Comparison of ENCODE assay signal across 23 mouse cellular contexts in the genomic region with DNA sequence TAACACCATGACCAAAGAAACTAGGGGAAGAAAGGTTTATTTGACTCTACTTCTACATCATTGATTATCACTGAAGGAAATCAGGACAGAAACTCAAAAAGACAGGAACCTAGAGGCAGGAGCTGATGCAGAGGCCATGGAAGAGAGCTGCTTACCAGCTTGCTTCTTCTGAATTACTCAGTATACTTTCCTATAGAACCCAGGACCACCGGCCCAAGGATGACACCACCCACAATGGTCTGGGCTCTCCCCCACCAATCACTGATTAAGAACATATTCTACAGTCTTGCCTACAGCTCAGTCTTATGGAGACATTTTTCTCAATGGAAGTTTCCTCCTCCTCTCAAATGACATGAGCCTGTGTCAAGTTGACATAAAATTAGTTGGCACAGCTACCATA. TPM values are rescaled to one million over a fixed set of nuclear protein-coding genes. Genes with fewer than 3 reads are reported as not detected.
DNase-seq lines count a peak whose midpoint lies in the region; ATAC-seq and TF ChIP-seq lines count a peak whose summit lies in the region.
"Had no signal": no experiment of that assay in that cellular context is flagged by ENCODE, and none has a peak within 500 bp of the region (broad histone marks: within the 10 kb centered on the region; RNA-seq: fewer than 3 reads in every experiment).

No protein-coding gene starts in this region.

- no peak overlapping the region for H3K9ac ChIP-seq in lung, embryonic 15.5 days
- H3K9ac ChIP-seq: embryonic facial prominence, embryonic 12.5 days; forebrain, embryonic 13.5 days; forebrain, embryonic 15.5 days; forebrain, postnatal 0 days had no signal

- TF ChIP-seq CTCF in gastrocnemius, adult 2 months (IDR thresholded peaks at IDR 0.05) = no peak

- H3K4me2 ChIP-seq in lung, embryonic 15.5 days = no peak overlapping the region
- H3K4me2 ChIP-seq: embryonic facial prominence, embryonic 12.5 days; forebrain, embryonic 13.5 days; forebrain, embryonic 15.5 days had no signal

- ATAC-seq in lung, embryonic 15.5 days (ENCODE audit: borderline replicate concordance, extremely low read depth, low FRiP score, low TSS enrichment) = no peak
- ATAC-seq: activated CD4-positive, CD25-positive, alpha-beta regulatory T cell, adult 4 months; CD4-positive, CD25-positive, alpha-beta regulatory T cell, adult 4 months; forebrain, embryonic 13.5 days; forebrain, embryonic 15.5 days; forebrain, postnatal 0 days; Patski had no signal

- H3K27me3 ChIP-seq in lung, embryonic 15.5 days = no peaks in the 10 kb centered on the region
- H3K27me3 ChIP-seq: embryonic facial prominence, embryonic 12.5 days; forebrain, embryonic 13.5 days; forebrain, embryonic 15.5 days; Patski had no signal

- DNase-seq in gastrocnemius, adult 2 months = no peak
- DNase-seq in gastrocnemius, postnatal 36 days = no peak
- DNase-seq in lung, postnatal 36 days = no peak
- DNase-seq: adrenal gland, postnatal 10 days; adrenal gland, postnatal 25 days; B cell, adult 2 months; cerebellum, adult 11-12 months; cerebellum, adult 2 months; cerebellum, adult 9-10 months; cerebellum, postnatal 10 days; cerebellum, postnatal 25 days; forebrain, postnatal 0 days had no signal

- intact Hi-C loops in gastrocnemius, adult 2 months (cut with DNase I) = no loop called here
- intact Hi-C loops in gastrocnemius, postnatal 36 days (cut with DNase I) = no loop called here

- H3K4me1 ChIP-seq in lung, embryonic 15.5 days = 0 out of 2 replicates have a peak, but pooled peaks cover 6% of the 10 kb centered on the region
- no peaks in the 10 kb centered on the region; the same call in 1 of the 2 replicates for H3K4me1 ChIP-seq in brown adipose tissue, adult 24 weeks (ENCODE audit: control insufficient read depth, insufficient read depth, insufficient read length, low read length)
- H3K4me1 ChIP-seq: embryonic facial prominence, embryonic 12.5 days; forebrain, embryonic 13.5 days; forebrain, embryonic 15.5 days had no signal

- peak overlapping the region; percentile 24; the same call in 1 of the 2 replicates for H3K27ac ChIP-seq in gastrocnemius, adult 2 months
- H3K27ac ChIP-seq in lung, embryonic 15.5 days = 0 out of 2 replicates have a peak overlapping the region, but pooled peaks have one; percentile 66
- H3K27ac ChIP-seq in brown adipose tissue, adult 24 weeks (replicated peaks; ENCODE audit: low read depth, low read length) = peak overlapping the region; percentile 52
- H3K27ac ChIP-seq: embryonic facial prominence, embryonic 10.5 days; embryonic facial prominence, embryonic 12.5 days; forebrain, embryonic 13.5 days; forebrain, embryonic 15.5 days had no signal

- H3K9me3 ChIP-seq in lung, embryonic 15.5 days = no peaks in the 10 kb centered on the region
- H3K9me3 ChIP-seq: embryonic facial prominence, embryonic 10.5 days; embryonic facial prominence, embryonic 12.5 days; forebrain, embryonic 13.5 days; forebrain, embryonic 15.5 days had no signal

- no peak overlapping the region for H3K4me3 ChIP-seq in gastrocnemius, adult 2 months
- H3K4me3 ChIP-seq in lung, embryonic 15.5 days = no peak overlapping the region
- H3K4me3 ChIP-seq in brown adipose tissue, adult 24 weeks (ENCODE audit: insufficient read depth, low read depth, low read length) = no peak overlapping the region
- H3K4me3 ChIP-seq: embryonic facial prominence, embryonic 10.5 days; embryonic facial prominence, embryonic 12.5 days; forebrain, embryonic 13.5 days; forebrain, embryonic 15.5 days had no signal

- no peaks in the 10 kb centered on the region for H3K36me3 ChIP-seq in lung, embryonic 15.5 days
- H3K36me3 ChIP-seq: embryonic facial prominence, embryonic 10.5 days; embryonic facial prominence, embryonic 12.5 days; forebrain, embryonic 15.5 days; G1E had no signal

- 77% methylated on average over 1 of the region's 1 CpGs for whole genome bisulfite sequencing in lung, embryonic 15.5 days

RNA-seq across cellular contexts. Expression of gene Cxadr, which starts 7.2 kb away (rescaled TPM):
- under 1 TPM; 0.25 to 0.66 TPM for total RNA-seq in gastrocnemius, adult 2 months (2021)
- under 1 TPM; 0.52 to 0.59 TPM for total RNA-seq in gastrocnemius, postnatal 36 days (2021)
- 31.0 and 34.1 TPM in 2 replicates for polyA plus RNA-seq in lung, embryonic 15.5 days (2015; fragmentation: Nextera tagmentation; extraction: Ambion mirVana)
- 30.3 and 30.8 TPM in 2 replicates for polyA plus RNA-seq in brown adipose tissue, adult 24 weeks (2012; ENCODE audit: insufficient read depth, insufficient read length, missing spikeins)
- total RNA-seq: CH12.LX had no signal
- polyA plus RNA-seq: G1E had no signal
